24 mouse cellular contexts compared by ENCODE assay signal in the genomic region with DNA sequence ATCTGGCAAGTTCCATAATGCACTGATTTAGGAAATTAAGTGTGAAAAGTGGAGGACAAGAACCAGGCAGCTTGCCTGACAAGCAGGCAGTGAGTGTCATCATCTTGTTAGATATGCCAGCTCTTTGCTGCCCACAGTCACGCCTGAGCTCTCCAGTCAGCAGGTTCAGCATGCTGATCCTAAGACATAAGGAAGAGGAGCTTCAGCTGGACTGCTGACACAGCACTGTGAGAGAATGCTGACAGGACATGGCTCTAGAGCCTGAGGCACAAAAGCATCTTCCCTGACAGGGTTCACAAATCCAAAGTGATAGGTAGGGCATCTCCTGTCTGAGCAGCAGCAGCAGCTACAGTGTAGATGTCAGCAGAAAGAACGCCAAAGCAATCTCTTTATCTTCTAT.
A peak's percentile ranks its signal among the peaks of the same experiment; 100 is the strongest.
DNase-seq lines count a peak whose midpoint lies in the region; ATAC-seq lines count a peak whose summit lies in the region.
"Had no signal": no experiment of that assay in that cellular context is flagged by ENCODE, and none has a peak within 500 bp of the region (broad histone marks: within the 10 kb centered on the region; RNA-seq: fewer than 3 reads in every experiment).

No protein-coding gene starts in this region.

- H3K36me3 ChIP-seq in hindbrain, embryonic 12.5 days = no peaks in the 10 kb centered on the region
- no peaks in the 10 kb centered on the region for H3K36me3 ChIP-seq in hindbrain, embryonic 11.5 days (ENCODE audit: control insufficient read depth, insufficient read depth, low read length)
- H3K36me3 ChIP-seq in midbrain, embryonic 15.5 days (replicated peaks) = no peaks in the 10 kb centered on the region
- H3K36me3 ChIP-seq: heart, embryonic 12.5 days; limb, embryonic 13.5 days; liver, embryonic 13.5 days; midbrain, embryonic 12.5 days had no signal

- H3K4me3 ChIP-seq in hindbrain, embryonic 12.5 days = no peak overlapping the region
- H3K4me3 ChIP-seq in hindbrain, embryonic 11.5 days (ENCODE audit: low read depth, low read length) = no peak overlapping the region
- H3K4me3 ChIP-seq in midbrain, embryonic 15.5 days = no peak overlapping the region
- H3K4me3 ChIP-seq: gastrocnemius, adult 2 months; heart, embryonic 12.5 days; limb, embryonic 13.5 days; liver, embryonic 13.5 days; midbrain, embryonic 12.5 days had no signal

- peak; percentile 67 for ATAC-seq in hindbrain, embryonic 12.5 days (ENCODE audit: low FRiP score)
- no peak for ATAC-seq in hindbrain, embryonic 11.5 days (ENCODE audit: low FRiP score)
- peak; percentile 84 for ATAC-seq in midbrain, embryonic 15.5 days (replicated peaks)
- ATAC-seq: inflammation-experienced regulatory T-cells, adult 6 months had no signal

- no peak overlapping the region for H3K9ac ChIP-seq in hindbrain, embryonic 12.5 days
- H3K9ac ChIP-seq in hindbrain, embryonic 11.5 days (ENCODE audit: low read depth, low read length) = no peak overlapping the region
- H3K9ac ChIP-seq in midbrain, embryonic 15.5 days = no peak overlapping the region
- H3K9ac ChIP-seq: heart, embryonic 12.5 days; limb, embryonic 13.5 days; liver, embryonic 13.5 days; lung, embryonic 14.5 days; midbrain, embryonic 12.5 days had no signal

- 37% methylated on average over 2 of the region's 2 CpGs for WGBS in hindbrain, embryonic 12.5 days
- 58% methylated on average over 2 of the region's 2 CpGs for WGBS in hindbrain, embryonic 11.5 days
- WGBS in midbrain, embryonic 15.5 days = 38% methylated on average over 2 of the region's 2 CpGs

- H3K4me1 ChIP-seq in hindbrain, embryonic 12.5 days = no peaks in the 10 kb centered on the region
- no peaks in the 10 kb centered on the region for H3K4me1 ChIP-seq in hindbrain, embryonic 11.5 days (replicated peaks; ENCODE audit: control insufficient read depth, insufficient read depth, low read length)
- no peaks in the 10 kb centered on the region for H3K4me1 ChIP-seq in midbrain, embryonic 15.5 days
- H3K4me1 ChIP-seq: heart, embryonic 12.5 days; limb, embryonic 13.5 days; liver, embryonic 13.5 days; midbrain, embryonic 12.5 days had no signal

- no peaks in the 10 kb centered on the region for H3K27me3 ChIP-seq in hindbrain, embryonic 12.5 days
- H3K27me3 ChIP-seq in hindbrain, embryonic 11.5 days (ENCODE audit: control insufficient read depth, insufficient read depth, low read length) = no peaks in the 10 kb centered on the region
- no peaks in the 10 kb centered on the region for H3K27me3 ChIP-seq in midbrain, embryonic 15.5 days (replicated peaks)
- H3K27me3 ChIP-seq: CH12.LX; heart, embryonic 12.5 days; limb, embryonic 13.5 days; liver, embryonic 13.5 days; midbrain, embryonic 12.5 days had no signal

- no peak overlapping the region for H3K4me2 ChIP-seq in hindbrain, embryonic 12.5 days (replicated peaks)
- H3K4me2 ChIP-seq in hindbrain, embryonic 11.5 days (replicated peaks; ENCODE audit: low read depth, low read length) = no peak overlapping the region
- H3K4me2 ChIP-seq in midbrain, embryonic 15.5 days = no peak overlapping the region
- H3K4me2 ChIP-seq: heart, embryonic 12.5 days; limb, embryonic 13.5 days; liver, embryonic 13.5 days; lung, embryonic 14.5 days; midbrain, embryonic 12.5 days had no signal

- no peaks in the 10 kb centered on the region for H3K9me3 ChIP-seq in hindbrain, embryonic 12.5 days (replicated peaks)
- no peaks in the 10 kb centered on the region for H3K9me3 ChIP-seq in hindbrain, embryonic 11.5 days (ENCODE audit: control insufficient read depth, low read length)
- H3K9me3 ChIP-seq in midbrain, embryonic 15.5 days = no peaks in the 10 kb centered on the region
- H3K9me3 ChIP-seq: heart, embryonic 12.5 days; limb, embryonic 13.5 days; liver, embryonic 13.5 days; midbrain, embryonic 12.5 days had no signal

- DNase-seq in hindbrain, embryonic 11.5 days (ENCODE audit: low spot score) = no peak
- DNase-seq in retina, postnatal 1 day = peak; percentile 65
- no peak for DNase-seq in retina, embryonic 14.5 days (ENCODE audit: low spot score)
- no peak for DNase-seq in MN1 (ENCODE audit: low spot score)
- DNase-seq in right cerebral cortex, adult 18-20 months = no peak
- DNase-seq: cerebellum, postnatal 36 days; gastrocnemius, adult 2 months; heart, adult 11 months; heart, postnatal 14 days; kidney, adult 8-10 months; liver, embryonic 13.5 days; lung, embryonic 14.5 days; right cerebral cortex, postnatal 14 days; spleen, adult 18-20 months; thymus, adult 18-20 months; thymus, postnatal 4 days had no signal

- H3K27ac ChIP-seq in hindbrain, embryonic 12.5 days = no peak overlapping the region
- H3K27ac ChIP-seq in hindbrain, embryonic 11.5 days (ENCODE audit: low read depth, low read length) = no peak overlapping the region
- no peak overlapping the region for H3K27ac ChIP-seq in midbrain, embryonic 15.5 days
- H3K27ac ChIP-seq: gastrocnemius, adult 2 months; limb, embryonic 13.5 days; liver, embryonic 13.5 days; macrophage; midbrain, embryonic 12.5 days had no signal
